Comparison of ENCODE assay signal across 8 mouse cellular contexts in genomic region chr9:15681855-15682466, GRCm38 (mm10). TPM values are rescaled to one million over a fixed set of nuclear protein-coding genes. Genes with fewer than 3 reads are reported as not detected.
DNase-seq lines count a peak whose midpoint lies in the region; ATAC-seq lines count a peak whose summit lies in the region.

No protein-coding gene starts in this region.

- H3K9me3 ChIP-seq in hindbrain, embryonic 12.5 days (replicated peaks), result no peaks in the 10 kb centered on the region

- no peak overlapping the region for H3K9ac ChIP-seq in hindbrain, embryonic 12.5 days

- 26% methylated on average over 2 of the region's 2 CpGs for WGBS in hindbrain, embryonic 12.5 days

- H3K4me1 ChIP-seq in hindbrain, embryonic 12.5 days, result 0 out of 2 replicates have a peak, but pooled peaks cover 2% of the 10 kb centered on the region

- H3K27me3 ChIP-seq in hindbrain, embryonic 12.5 days, result no peaks in the 10 kb centered on the region

- no peaks in the 10 kb centered on the region for H3K36me3 ChIP-seq in hindbrain, embryonic 12.5 days

- H3K4me2 ChIP-seq in hindbrain, embryonic 12.5 days (replicated peaks), result no peak overlapping the region

- peak; percentile 63 for DNase-seq in R1 (ENCODE audit: low read depth, low spot score)
- peak; percentile 83 to 87 for DNase-seq in cerebellum, postnatal 14 days
- DNase-seq in frontal cortex, postnatal 25 days (ENCODE audit: low spot score in 2 of 2), result peak; percentile 57 to 67
- DNase-seq in layer of hippocampus, postnatal 10 days (ENCODE audit: low spot score in 2 of 2), result peak; percentile 75 to 80
- peak; percentile 90 for DNase-seq in lung, postnatal 10 days
- peak; percentile 77 to 79 for DNase-seq in right cerebral cortex, adult 2 months (ENCODE audit: low spot score in 2 of 2)
- DNase-seq in yolk sac, embryonic 10.5 days (ENCODE audit: low spot score), result peak; percentile 58

- no peak overlapping the region for H3K27ac ChIP-seq in hindbrain, embryonic 12.5 days

- H3K4me3 ChIP-seq in hindbrain, embryonic 12.5 days, result no peak overlapping the region

- peak; percentile 88 for ATAC-seq in hindbrain, embryonic 12.5 days (ENCODE audit: low FRiP score)

RNA-seq across cellular contexts. Expression of gene Slc36a4, which starts 27.6 kb away (rescaled TPM):
- 23.6 and 24.4 TPM in 2 replicates for polyA plus RNA-seq in hindbrain, embryonic 12.5 days (2016; fragmentation: Nextera tagmentation; extraction: Ambion mirVana)
- 10 to 100 TPM; 47.5 to 49.1 TPM for total RNA-seq in layer of hippocampus, postnatal 10 days (2021)

RNA-seq across cellular contexts. Expression of gene Deup1, which starts 54.2 kb away (rescaled TPM):
- polyA plus RNA-seq in hindbrain, embryonic 12.5 days (2016; fragmentation: Nextera tagmentation; extraction: Ambion mirVana), result 3.5 and 4.0 TPM in 2 replicates
- 1 to 10 TPM; 1.6 to 1.8 TPM for total RNA-seq in layer of hippocampus, postnatal 10 days (2021)
